Mouse (Mus musculus) 3T3-L1 (cell line): ENCODE measurements around the gene Map3k4.

Experiments used
- DNase-seq: peaks from one replicate; pipeline ENCODE4 v3.0.0-alpha.2; 2015; ENCODE audit warnings: low read depth, low spot score

The Map3k4 gene

GRCm38 (mm10) chr17:12273032-12273431 lies 45.6 kb downstream of the Map3k4 start:
- DNase-seq, result no peak

GRCm38 (mm10) chr17:12271805-12272204 lies 46.8 kb downstream of the Map3k4 start:
- no peak for DNase-seq

- no peak for DNase-seq
These were observed 50.1 kb downstream of the Map3k4 start for GRCm38 (mm10) chr17:12268538-12268937.

GRCm38 (mm10) chr17:12268091-12268490 lies 50.5 kb downstream of the Map3k4 start:
- no peak for DNase-seq

- DNase-seq, result peak; percentile 38
These were observed 52.3 kb downstream of the Map3k4 start for GRCm38 (mm10) chr17:12265969-12266925.

GRCm38 (mm10) chr17:12264293-12264692 lies 54.3 kb downstream of the Map3k4 start:
- no peak for DNase-seq

GRCm38 (mm10) chr17:12263787-12264186 lies 54.8 kb downstream of the Map3k4 start:
- no peak for DNase-seq

GRCm38 (mm10) chr17:12262851-12263250 lies 55.7 kb downstream of the Map3k4 start:
- no peak for DNase-seq

GRCm38 (mm10) chr17:12261887-12262286 lies 56.7 kb downstream of the Map3k4 start:
- DNase-seq, result peak; percentile 25

- no peak for DNase-seq
These were observed 57.2 kb downstream of the Map3k4 start for GRCm38 (mm10) chr17:12261376-12261775.

- peak; percentile 83 for DNase-seq
These were observed 58.6 kb downstream of the Map3k4 start for GRCm38 (mm10) chr17:12259957-12260356.

- no peak for DNase-seq
These were observed 60.1 kb downstream of the Map3k4 start for GRCm38 (mm10) chr17:12258517-12258916.

GRCm38 (mm10) chr17:12256142-12256541 lies 62.5 kb downstream of the Map3k4 start:
- DNase-seq, result no peak

GRCm38 (mm10) chr17:12250581-12250980 lies 68.0 kb downstream of the Map3k4 start:
- no peak for DNase-seq

GRCm38 (mm10) chr17:12249783-12250504 lies 68.7 kb downstream of the Map3k4 start:
- DNase-seq, result peak; percentile 34

GRCm38 (mm10) chr17:12240701-12241100 lies 77.9 kb downstream of the Map3k4 start:
- DNase-seq, result no peak

GRCm38 (mm10) chr17:12232724-12233123 lies 85.9 kb downstream of the Map3k4 start:
- no peak for DNase-seq

GRCm38 (mm10) chr17:12231087-12231486 lies 87.5 kb downstream of the Map3k4 start:
- DNase-seq, result peak; percentile 19

GRCm38 (mm10) chr17:12230167-12230566 lies 88.4 kb downstream of the Map3k4 start:
- no peak for DNase-seq

- no peak for DNase-seq
These were observed 88.8 kb downstream of the Map3k4 start for GRCm38 (mm10) chr17:12229756-12230155.

GRCm38 (mm10) chr17:12228471-12228870 lies 90.1 kb downstream of the Map3k4 start:
- no peak for DNase-seq

GRCm38 (mm10) chr17:12228001-12228400 lies 90.6 kb downstream of the Map3k4 start:
- DNase-seq, result no peak

GRCm38 (mm10) chr17:12226551-12226950 lies 92.0 kb downstream of the Map3k4 start:
- DNase-seq, result peak; percentile 91
